Mouse (Mus musculus) limb, embryonic 14.5 days (tissue): ENCODE results near the gene Tbc1d23. TPM values are rescaled to one million over a fixed set of nuclear protein-coding genes. Genes with fewer than 3 reads are reported as not detected.
"Not testable (repeated sequence)": the region's sequence is repeated elsewhere in the genome, so short reads cannot be mapped to it uniquely, and the experiment has no call there.

Experiments
- ATAC-seq: fragments of 200-750 bp; cut with Nextera tagmentation; 2 replicates; pipeline ENCODE4 v1.8.0; 2017; ENCODE audit warnings: low read depth, moderate number of reproducible peaks, moderate TSS enrichment; ENCODE audit not compliant: low FRiP score
- DNase-seq: peaks from one replicate; pipeline ENCODE4 v3.0.0-alpha.2; 2015; ENCODE audit warnings: low spot score
- H3K27ac ChIP-seq: fragments of 300-500 bp; sonication (generic); replicated peaks from 2 replicates; pipeline ENCODE4 v1.5.1; 2014; ENCODE audit warnings: low read depth, mild to moderate bottlenecking, low read length, moderate library complexity, mixed read lengths
- H3K27me3 ChIP-seq: fragments of 300-500 bp; sonication (generic); 2 replicates; pipeline ENCODE4 v1.6.1; 2014; ENCODE audit warnings: low read length, mixed read lengths; ENCODE audit not compliant: control insufficient read depth, insufficient read depth
- H3K36me3 ChIP-seq: fragments of 300-500 bp; sonication (generic); 2 replicates; pipeline ENCODE4 v1.6.1; 2014; ENCODE audit warnings: mild to moderate bottlenecking, low read length, moderate library complexity, mixed read lengths; ENCODE audit not compliant: control insufficient read depth, insufficient read depth
- H3K4me1 ChIP-seq: fragments of 300-500 bp; sonication (generic); 2 replicates; pipeline ENCODE4 v1.6.1; 2014; ENCODE audit warnings: antibody characterized with exemption, low read length, mixed read lengths; ENCODE audit not compliant: control insufficient read depth, insufficient read depth
- H3K4me2 ChIP-seq: fragments of 300-500 bp; sonication (generic); replicated peaks from 2 replicates; pipeline ENCODE4 v1.6.1; 2014; ENCODE audit warnings: low read depth, mild to moderate bottlenecking, low read length, moderate library complexity; ENCODE audit not compliant: severe bottlenecking
- H3K4me3 ChIP-seq: fragments of 300-500 bp; sonication (generic); replicated peaks from 2 replicates; pipeline ENCODE4 v1.5.1; 2014; ENCODE audit warnings: low read length
- H3K9ac ChIP-seq: fragments of 300-500 bp; sonication (generic); 2 replicates; pipeline ENCODE4 v1.6.1; 2014; ENCODE audit warnings: mild to moderate bottlenecking, low read depth, low read length, moderate library complexity; ENCODE audit not compliant: severe bottlenecking
- H3K9me3 ChIP-seq: fragments of 300-500 bp; sonication (generic); 2 replicates; pipeline ENCODE4 v1.6.1; 2016; ENCODE audit warnings: low read length; ENCODE audit not compliant: control insufficient read depth
- POLR2A ChIP-seq: fragments of 200-500 bp; IDR thresholded peaks from 2 replicates; pipeline ENCODE4 v1.8.0; 2012; ENCODE audit warnings: inconsistent platforms, mild to moderate bottlenecking, moderate library complexity, borderline replicate concordance; ENCODE audit not compliant: insufficient read depth, insufficient read length; ENCODE audit errors: extremely low read depth
- WGBS: fragments of 180-500 bp; shearing (Covaris S2); extraction: QIAGEN DNeasy Blood & Tissue Kit; methylation state at CpG from one replicate; pipeline ENCODE4 v1.1.7; 2014; 5-methylcytosine and 5-hydroxymethylcytosine counted together
- polyA plus RNA-seq, 2 experiments: library from polyadenylated mRNA; depleted of rRNA in 1 of 2; stranded (reverse) in 1 of 2; unstranded in 1 of 2; fragments of >200 nt; fragmentation: Nextera tagmentation in 1 of 2; extraction: Ambion mirVana in 1 of 2; gene quantifications; 2 replicates each; pipeline versions ENCODE4 v1.2.1 to v1.2.3; 2012 to 2014

Tbc1d23 gene
- polyA plus RNA-seq, 2 experiments: 38.9 to 51.5 TPM

- H3K9me3 ChIP-seq: no peaks in the 10 kb centered on the region
- H3K4me2 ChIP-seq: no peak overlapping the region
- peaks cover 53% of the 10 kb centered on the region for H3K36me3 ChIP-seq
- no peak overlapping the region for H3K4me3 ChIP-seq
- no peak overlapping the region for H3K9ac ChIP-seq
- ATAC-seq (no peak), DNase-seq (no peak)
- WGBS: 89% methylated on average over 7 of the region's 7 CpGs
- H3K27me3 ChIP-seq: no peaks in the 10 kb centered on the region
- TF ChIP-seq POLR2A: no peak
- H3K4me1 ChIP-seq: no peaks in the 10 kb centered on the region
- no peak overlapping the region for H3K27ac ChIP-seq
These were observed 55.0 kb downstream of the Tbc1d23 start for GRCm38 (mm10) chr16:57176276-57176675.

GRCm38 (mm10) chr16:57175751-57176150, 55.6 kb downstream of the Tbc1d23 start:
- H3K9me3 ChIP-seq: no peaks in the 10 kb centered on the region
- H3K36me3 ChIP-seq: peaks cover 53% of the 10 kb centered on the region
- no peaks in the 10 kb centered on the region for H3K27me3 ChIP-seq
- ATAC-seq (no peak), DNase-seq (no peak)
- no peak overlapping the region for H3K4me2 ChIP-seq
- no peaks in the 10 kb centered on the region for H3K4me1 ChIP-seq
- H3K27ac ChIP-seq: no peak overlapping the region
- WGBS: 65% methylated on average over 2 of the region's 2 CpGs
- H3K4me3 ChIP-seq: no peak overlapping the region
- TF ChIP-seq POLR2A: no peak
- no peak overlapping the region for H3K9ac ChIP-seq

GRCm38 (mm10) chr16:57174480-57174879, 56.8 kb downstream of the Tbc1d23 start:
- H3K9ac ChIP-seq, H3K27me3 ChIP-seq, H3K4me3 ChIP-seq, ATAC-seq, H3K4me2 ChIP-seq, H3K27ac ChIP-seq, DNase-seq, H3K4me1 ChIP-seq, H3K9me3 ChIP-seq: not testable (repeated sequence)
- H3K36me3 ChIP-seq: peaks cover 49% of the 10 kb centered on the region

- H3K4me3 ChIP-seq: no peak overlapping the region
- H3K36me3 ChIP-seq: peaks cover 38% of the 10 kb centered on the region
- no peaks in the 10 kb centered on the region; the same call in 1 of the 2 replicates for H3K4me1 ChIP-seq
- WGBS: 77% methylated on average over 6 of the region's 6 CpGs
- H3K27ac ChIP-seq: no peak overlapping the region
- no peak overlapping the region for H3K9ac ChIP-seq
- no peaks in the 10 kb centered on the region for H3K27me3 ChIP-seq
- ATAC-seq: no peak
- H3K9me3 ChIP-seq: no peaks in the 10 kb centered on the region
- no peak for DNase-seq
- H3K4me2 ChIP-seq: no peak overlapping the region
- TF ChIP-seq POLR2A: no peak
These were observed 59.7 kb downstream of the Tbc1d23 start for GRCm38 (mm10) chr16:57171570-57171969.

- Histone ChIP-seq H3K4me2 (no peak overlapping the region), H3K9me3 (no peaks in the 10 kb centered on the region), H3K27ac (no peak overlapping the region), H3K36me3 (peaks cover 34% of the 10 kb centered on the region), H3K9ac (no peak overlapping the region), H3K4me1 (no peaks in the 10 kb centered on the region; the same call in 1 of the 2 replicates), H3K27me3 (no peaks in the 10 kb centered on the region), H3K4me3 (no peak overlapping the region)
- WGBS: 93% methylated on average over 8 of the region's 8 CpGs
- ATAC-seq (no peak), DNase-seq (no peak)
- TF ChIP-seq POLR2A: no peak
These were observed 60.1 kb downstream of the Tbc1d23 start for GRCm38 (mm10) chr16:57171161-57171560.

- no peak for ATAC-seq
- Histone ChIP-seq H3K4me3 (no peak overlapping the region), H3K36me3 (peaks cover 37% of the 10 kb centered on the region), H3K4me2 (no peak overlapping the region), H3K27ac (no peak overlapping the region), H3K9ac (no peak overlapping the region), H3K4me1 (peaks cover 3% of the 10 kb centered on the region; the same call in 1 of the 2 replicates), H3K9me3 (no peaks in the 10 kb centered on the region), H3K27me3 (no peaks in the 10 kb centered on the region)
- WGBS: 82% methylated on average over 4 of the region's 4 CpGs
- no peak for DNase-seq
- TF ChIP-seq POLR2A: no peak
These were observed 63.1 kb downstream of the Tbc1d23 start for GRCm38 (mm10) chr16:57168236-57168635.
